Mouse (Mus musculus) stomach, embryonic 15.5 days (tissue): ENCODE measurements at regions not wholly inside any gene's neighbourhood (a gene's known extent, or its start where the extent isn't known, plus 50 kb on each side); places are given as distances from the start of the nearest gene placed in this dataset.
"Not testable (repeated sequence)": the region's sequence is repeated elsewhere in the genome, so short reads cannot be mapped to it uniquely, and the experiment has no call there.

Source experiments
- ATAC-seq: fragments of 200-750 bp; cut with Nextera tagmentation; 2 replicates; pipeline ENCODE4 v1.8.0; 2017; ENCODE audit warnings: low read depth, moderate number of reproducible peaks, moderate TSS enrichment; ENCODE audit not compliant: insufficient read depth, low FRiP score
- H3K27ac ChIP-seq: fragments of 300-500 bp; sonication (generic); 2 replicates; pipeline ENCODE4 v1.5.1; 2015; ENCODE audit warnings: mild to moderate bottlenecking, inconsistent platforms
- H3K27me3 ChIP-seq: fragments of 300-500 bp; sonication (generic); replicated peaks from 2 replicates; pipeline ENCODE4 v1.6.1; 2015; ENCODE audit warnings: inconsistent platforms
- H3K36me3 ChIP-seq: fragments of 300-500 bp; sonication (generic); 2 replicates; pipeline ENCODE4 v1.6.1; 2015; ENCODE audit warnings: inconsistent platforms
- H3K4me1 ChIP-seq: fragments of 300-500 bp; sonication (generic); 2 replicates; pipeline ENCODE4 v1.6.1; 2015; ENCODE audit warnings: inconsistent platforms
- H3K4me2 ChIP-seq: fragments of 300-500 bp; sonication (generic); 2 replicates; pipeline ENCODE4 v1.6.1; 2015; ENCODE audit warnings: mild to moderate bottlenecking, inconsistent platforms
- H3K4me3 ChIP-seq: fragments of 300-500 bp; sonication (generic); replicated peaks from 2 replicates; pipeline ENCODE4 v1.5.1; 2015; ENCODE audit warnings: inconsistent platforms
- H3K9ac ChIP-seq: fragments of 300-500 bp; sonication (generic); 2 replicates; pipeline ENCODE4 v1.6.1; 2015; ENCODE audit warnings: inconsistent platforms
- H3K9me3 ChIP-seq: fragments of 300-500 bp; sonication (generic); 2 replicates; pipeline ENCODE4 v1.6.1; 2016; ENCODE audit warnings: inconsistent platforms
- WGBS: fragments of 180-500 bp; shearing (Covaris S2); methylation state at CpG from one replicate; pipeline ENCODE4 v1.1.7; 2015; 5-methylcytosine and 5-hydroxymethylcytosine counted together

DNA sequence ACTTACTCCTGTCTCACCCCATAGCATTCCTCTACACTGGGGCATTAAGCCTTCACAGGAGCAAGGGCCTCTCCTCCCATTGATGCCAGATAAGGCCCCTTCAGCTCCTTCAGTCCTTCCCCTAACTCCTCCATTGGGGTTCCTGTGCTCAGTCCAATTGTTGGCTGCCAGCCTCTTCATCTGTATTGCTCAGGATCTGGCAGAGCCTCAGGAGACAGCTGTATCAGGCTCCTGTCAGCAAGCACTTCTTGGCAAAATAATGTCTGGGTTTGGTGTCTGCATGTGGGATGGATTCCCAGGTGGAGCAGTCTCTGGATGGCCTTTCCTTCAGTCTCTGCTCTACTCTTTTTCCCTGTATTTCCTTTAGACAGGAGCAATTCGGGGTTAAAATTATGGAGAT lies 278.2 kb upstream of the Ercc4 start:
- ATAC-seq, H3K36me3 ChIP-seq, H3K4me3 ChIP-seq, H3K9ac ChIP-seq, H3K27me3 ChIP-seq, H3K27ac ChIP-seq, H3K9me3 ChIP-seq, H3K4me1 ChIP-seq, H3K4me2 ChIP-seq: not testable (repeated sequence)
- 57% methylated on average over 1 of the region's 1 CpGs for WGBS

DNA sequence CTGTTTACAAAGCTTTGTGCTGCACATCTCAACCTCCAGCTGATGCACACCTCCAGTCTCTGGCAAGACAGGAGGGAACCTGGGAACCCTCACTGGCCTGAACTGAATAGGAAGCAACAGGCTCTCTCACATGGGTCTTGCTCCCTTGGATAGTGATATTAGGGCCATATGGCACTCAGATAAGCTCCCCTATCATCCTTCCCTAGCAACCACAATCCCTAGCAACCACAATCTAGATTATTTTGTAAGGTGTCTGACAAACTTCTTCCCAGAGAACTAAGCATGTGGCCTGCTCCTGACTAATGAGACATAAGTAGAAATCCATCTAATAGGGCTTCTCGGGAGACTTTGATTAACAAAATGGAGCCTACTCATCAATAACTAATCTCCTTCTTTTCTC lies 253.1 kb upstream of the Ercc4 start:
- whole genome bisulfite sequencing, result 73% methylated on average over 1 of the region's 1 CpGs
- no peak overlapping the region for H3K4me2 ChIP-seq
- no peak for ATAC-seq

DNA sequence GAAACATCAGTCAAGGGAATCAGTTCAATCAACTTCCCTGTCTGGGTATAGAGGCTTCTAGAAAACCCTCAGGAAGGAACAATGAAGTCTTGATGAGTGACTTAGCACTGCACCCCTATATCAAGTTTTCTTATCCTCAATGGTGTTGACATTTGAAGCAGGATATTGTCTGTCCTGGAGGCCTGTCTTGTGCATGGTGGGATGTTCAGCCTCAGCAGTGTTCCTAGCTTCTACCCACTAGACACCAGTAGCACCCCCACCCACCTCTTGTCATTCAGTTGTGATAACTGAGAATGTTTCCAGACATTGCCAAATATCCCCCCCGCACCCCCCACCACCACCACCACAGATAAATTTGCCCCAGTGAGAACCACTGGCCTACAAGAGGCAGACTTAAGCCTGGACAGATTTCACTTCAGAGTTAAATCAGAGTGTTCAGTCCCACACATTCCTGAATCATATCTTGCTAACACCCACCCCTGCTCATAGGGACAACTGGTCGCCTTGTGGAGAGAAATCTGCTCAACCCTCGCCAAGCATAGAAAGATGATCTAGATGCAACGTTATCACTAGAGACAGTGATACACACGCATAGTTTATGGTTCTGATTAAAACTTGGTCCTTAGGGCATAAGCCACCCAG lies 249.6 kb upstream of the Ercc4 start:
- ATAC-seq, result no peak
- Histone ChIP-seq H3K27ac (no peak overlapping the region), H3K9me3 (no peaks in the 10 kb centered on the region), H3K27me3 (no peaks in the 10 kb centered on the region), H3K4me3 (no peak overlapping the region), H3K4me2 (no peak overlapping the region), H3K36me3 (no peaks in the 10 kb centered on the region), H3K4me1 (no peaks in the 10 kb centered on the region), H3K9ac (no peak overlapping the region)
- WGBS, result 83% methylated on average over 5 of the region's 5 CpGs

More for the DNA sequence above, 253.1 kb upstream of the Ercc4 start:
- no peaks in the 10 kb centered on the region for H3K9me3 ChIP-seq
- no peak overlapping the region for H3K4me3 ChIP-seq
- no peaks in the 10 kb centered on the region for H3K4me1 ChIP-seq
- H3K9ac ChIP-seq, result no peak overlapping the region
- no peaks in the 10 kb centered on the region for H3K36me3 ChIP-seq
- no peaks in the 10 kb centered on the region for H3K27me3 ChIP-seq
- H3K27ac ChIP-seq, result no peak overlapping the region

DNA sequence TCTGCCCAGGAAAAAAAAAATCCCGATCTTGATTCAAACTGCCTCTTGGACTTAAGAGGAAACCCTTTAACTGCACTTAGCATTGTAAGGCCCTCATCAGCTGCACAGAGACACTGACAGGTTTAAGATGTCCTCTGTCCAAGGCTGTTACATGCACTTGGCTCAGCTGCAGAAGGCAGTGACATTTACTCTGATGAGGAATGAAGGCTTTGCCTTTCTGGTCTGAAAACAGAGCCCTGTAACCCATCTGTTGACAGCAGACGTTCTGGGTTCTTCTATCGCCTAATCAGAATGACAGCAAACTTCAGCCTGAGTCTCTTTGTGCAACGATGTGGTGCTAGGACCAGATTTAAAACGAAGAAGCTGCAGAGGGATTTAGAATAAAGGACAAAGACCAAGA lies 246.9 kb upstream of the Ercc4 start:
- Histone ChIP-seq H3K27me3 (no peaks in the 10 kb centered on the region), H3K4me3 (no peak overlapping the region), H3K27ac (no peak overlapping the region), H3K9ac (no peak overlapping the region), H3K36me3 (no peaks in the 10 kb centered on the region), H3K4me2 (no peak overlapping the region), H3K9me3 (no peaks in the 10 kb centered on the region), H3K4me1 (no peaks in the 10 kb centered on the region)
- WGBS, result 71% methylated on average over 5 of the region's 5 CpGs
- no peak for ATAC-seq

DNA sequence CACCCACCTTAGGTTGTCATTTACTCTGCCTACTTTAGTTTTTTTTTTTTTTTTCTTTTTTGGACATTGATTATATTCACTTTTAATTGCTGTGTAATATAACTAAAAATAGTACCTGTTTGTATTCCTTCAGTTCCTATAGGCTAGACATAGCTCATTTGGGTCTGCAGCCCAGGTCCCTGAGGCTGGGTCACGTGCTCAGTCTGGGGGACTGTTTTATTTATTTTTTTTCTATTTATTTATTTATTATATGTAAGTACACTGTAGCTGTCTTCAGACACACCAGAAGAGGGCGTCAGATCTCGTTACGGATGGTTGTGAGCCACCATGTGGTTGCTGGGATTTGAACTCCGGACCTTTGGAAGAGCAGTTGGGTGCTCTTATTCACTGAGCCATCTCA lies 231.2 kb upstream of the Ercc4 start:
- not testable (repeated sequence) for H3K4me1 ChIP-seq, H3K36me3 ChIP-seq, H3K4me2 ChIP-seq, H3K9ac ChIP-seq, ATAC-seq, H3K27me3 ChIP-seq, H3K9me3 ChIP-seq, H3K4me3 ChIP-seq, H3K27ac ChIP-seq
- WGBS, result 86% methylated on average over 5 of the region's 5 CpGs

DNA sequence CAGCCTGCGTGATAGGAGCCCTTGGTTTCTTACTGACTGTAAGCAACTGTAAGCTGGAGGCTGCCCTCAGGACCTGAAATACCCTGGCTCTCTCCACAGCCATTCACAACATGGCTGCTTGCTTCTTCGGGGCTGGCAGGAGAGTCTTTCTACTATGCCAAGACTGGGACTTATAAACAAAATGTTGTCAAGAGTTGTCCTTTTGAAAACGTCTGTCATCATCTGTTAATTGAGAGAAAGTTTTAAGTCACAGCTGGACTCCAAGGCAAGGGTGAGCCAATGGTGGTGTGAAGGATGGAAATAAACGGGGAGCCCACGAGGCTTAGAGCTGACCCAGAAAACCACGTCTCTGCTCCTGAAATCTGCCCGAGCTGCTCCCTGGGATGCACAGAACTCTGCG lies 229.5 kb upstream of the Ercc4 start:
- 71% methylated on average over 8 of the region's 8 CpGs for WGBS
- no peak overlapping the region for H3K27ac ChIP-seq
- H3K9me3 ChIP-seq, result no peaks in the 10 kb centered on the region
- H3K4me2 ChIP-seq, result no peak overlapping the region
- no peak for ATAC-seq
- no peaks in the 10 kb centered on the region for H3K36me3 ChIP-seq
- no peak overlapping the region for H3K4me3 ChIP-seq
- no peaks in the 10 kb centered on the region for H3K27me3 ChIP-seq
- H3K9ac ChIP-seq, result no peak overlapping the region
- H3K4me1 ChIP-seq, result no peaks in the 10 kb centered on the region

DNA sequence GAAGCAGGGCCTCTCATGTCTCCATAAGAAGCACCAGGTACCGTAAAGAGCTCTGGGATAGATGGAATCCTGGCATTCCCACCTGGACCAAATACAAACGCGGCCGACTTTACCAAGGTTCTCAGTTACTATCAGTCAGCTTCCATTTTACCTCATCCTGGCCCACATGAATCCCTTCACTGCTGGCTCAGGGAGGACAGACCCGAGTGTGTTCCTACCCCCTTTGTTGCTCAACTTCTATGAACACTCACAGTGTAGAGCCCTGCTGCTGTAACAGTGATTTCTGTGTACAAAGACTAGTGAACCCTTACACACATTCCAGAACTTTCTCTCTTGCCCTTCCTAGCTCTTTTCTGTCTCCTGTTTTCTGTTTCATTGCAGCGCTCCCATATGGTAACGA lies 229.0 kb upstream of the Ercc4 start:
- Histone ChIP-seq H3K4me2 (no peak overlapping the region), H3K9ac (no peak overlapping the region), H3K4me3 (no peak overlapping the region), H3K36me3 (no peaks in the 10 kb centered on the region), H3K9me3 (no peaks in the 10 kb centered on the region), H3K4me1 (no peaks in the 10 kb centered on the region), H3K27ac (no peak overlapping the region), H3K27me3 (no peaks in the 10 kb centered on the region)
- ATAC-seq, result no peak
- WGBS, result 90% methylated on average over 7 of the region's 7 CpGs

DNA sequence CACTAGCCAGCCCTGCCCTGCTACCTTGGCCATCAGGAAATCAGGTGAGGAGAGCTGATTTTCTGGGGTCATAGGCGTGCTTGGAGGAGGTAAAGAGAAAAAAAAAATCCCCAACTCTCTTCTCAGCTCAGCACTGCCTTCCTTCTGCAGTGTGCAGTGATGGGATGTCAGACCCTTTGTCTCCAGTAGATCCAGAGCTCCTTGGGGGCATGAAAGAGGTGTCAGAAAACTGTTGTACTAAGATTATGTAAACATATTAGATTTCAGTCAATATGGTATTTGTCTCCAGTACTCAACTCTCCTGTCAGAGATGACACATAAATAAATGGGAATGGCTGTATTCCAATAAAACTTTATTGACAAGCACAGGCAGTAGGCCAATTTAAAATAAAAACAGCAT lies 226.8 kb upstream of the Ercc4 start:
- Histone ChIP-seq H3K4me3 (no peak overlapping the region), H3K9me3 (no peaks in the 10 kb centered on the region), H3K27me3 (no peaks in the 10 kb centered on the region), H3K9ac (no peak overlapping the region), H3K36me3 (no peaks in the 10 kb centered on the region), H3K27ac (no peak overlapping the region), H3K4me1 (no peaks in the 10 kb centered on the region), H3K4me2 (no peak overlapping the region)
- no peak for ATAC-seq
- 62% methylated on average over 1 of the region's 1 CpGs for WGBS

DNA sequence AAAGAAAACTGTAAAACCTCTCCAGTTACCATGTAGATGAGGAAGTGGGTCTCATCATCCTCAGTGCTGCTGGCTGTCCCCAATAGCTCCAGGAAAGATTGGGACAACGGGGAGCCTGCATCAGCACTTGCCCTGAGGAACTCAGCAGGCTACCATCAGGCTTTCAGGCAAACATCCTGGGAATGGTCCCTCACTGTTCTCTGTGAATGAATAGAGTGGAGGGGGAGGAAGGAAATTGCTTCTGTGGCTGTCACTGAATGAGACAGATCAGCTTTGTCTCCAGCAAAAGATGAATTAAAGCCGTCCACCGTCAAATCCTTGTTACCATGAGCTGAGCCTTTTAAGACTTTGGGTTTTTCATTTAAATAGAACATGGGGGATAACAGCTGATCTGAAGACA lies 224.9 kb upstream of the Ercc4 start:
- no peak overlapping the region for H3K4me3 ChIP-seq
- no peak for ATAC-seq
- 13% methylated on average over 3 of the region's 3 CpGs for WGBS

DNA sequence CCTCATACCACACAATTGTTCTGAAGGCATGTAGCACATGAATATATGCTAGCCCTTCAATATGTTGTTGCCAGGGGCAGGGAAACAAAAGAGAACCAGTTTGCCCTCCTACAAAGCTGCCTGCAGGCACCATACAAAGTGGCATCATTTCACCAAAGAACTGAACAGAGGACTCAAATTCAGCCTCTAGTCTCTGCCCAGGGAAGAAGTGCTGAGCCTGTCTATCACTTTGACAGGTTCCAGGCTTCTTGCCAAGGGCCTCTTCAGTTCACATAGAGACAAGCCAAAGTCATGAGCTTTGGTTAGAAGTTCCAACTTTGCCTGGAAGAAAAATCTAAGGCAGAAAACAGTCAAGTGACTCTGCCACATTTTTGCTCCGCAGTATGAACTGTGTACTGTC lies 223.4 kb upstream of the Ercc4 start:
- H3K36me3 ChIP-seq, result no peaks in the 10 kb centered on the region
- WGBS, result 71% methylated on average over 1 of the region's 1 CpGs

More for the DNA sequence above, 224.9 kb upstream of the Ercc4 start:
- Histone ChIP-seq H3K27ac (no peak overlapping the region), H3K27me3 (no peaks in the 10 kb centered on the region), H3K36me3 (no peaks in the 10 kb centered on the region), H3K9ac (no peak overlapping the region), H3K9me3 (no peaks in the 10 kb centered on the region), H3K4me1 (no peaks in the 10 kb centered on the region), H3K4me2 (no peak overlapping the region)

DNA sequence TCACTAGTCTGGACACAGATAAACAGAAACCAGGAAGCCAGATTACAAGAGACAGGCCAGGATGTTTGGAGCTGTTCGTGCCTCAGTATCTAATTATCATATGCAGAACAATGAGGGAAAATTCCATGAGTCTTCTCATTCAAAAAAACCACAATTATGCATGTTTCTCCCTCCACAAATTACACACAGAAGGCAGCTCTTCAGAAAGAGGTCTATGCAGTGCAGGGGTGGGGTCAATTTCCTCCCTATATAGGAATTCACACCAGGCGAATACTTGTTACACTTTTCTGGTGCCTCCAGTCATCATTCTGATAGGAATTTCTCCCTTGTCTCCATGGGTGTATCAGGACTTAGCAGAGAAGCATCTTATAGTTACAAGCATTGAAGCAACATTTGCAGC lies 222.1 kb upstream of the Ercc4 start:
- WGBS, result 63% methylated on average over 2 of the region's 2 CpGs
- H3K4me2 ChIP-seq, result no peak overlapping the region
- no peaks in the 10 kb centered on the region for H3K27me3 ChIP-seq
- no peaks in the 10 kb centered on the region for H3K9me3 ChIP-seq
- H3K9ac ChIP-seq, result no peak overlapping the region
- no peak overlapping the region for H3K27ac ChIP-seq
- no peak overlapping the region for H3K4me3 ChIP-seq
- no peak for ATAC-seq
- H3K4me1 ChIP-seq, result no peaks in the 10 kb centered on the region
- no peaks in the 10 kb centered on the region for H3K36me3 ChIP-seq

More for the DNA sequence above, 223.4 kb upstream of the Ercc4 start:
- H3K4me2 ChIP-seq, result no peak overlapping the region
- H3K9ac ChIP-seq, result no peak overlapping the region
- no peak overlapping the region for H3K4me3 ChIP-seq
- ATAC-seq, result no peak
- no peaks in the 10 kb centered on the region for H3K9me3 ChIP-seq
- H3K4me1 ChIP-seq, result no peaks in the 10 kb centered on the region
- H3K27ac ChIP-seq, result no peak overlapping the region
- no peaks in the 10 kb centered on the region for H3K27me3 ChIP-seq

DNA sequence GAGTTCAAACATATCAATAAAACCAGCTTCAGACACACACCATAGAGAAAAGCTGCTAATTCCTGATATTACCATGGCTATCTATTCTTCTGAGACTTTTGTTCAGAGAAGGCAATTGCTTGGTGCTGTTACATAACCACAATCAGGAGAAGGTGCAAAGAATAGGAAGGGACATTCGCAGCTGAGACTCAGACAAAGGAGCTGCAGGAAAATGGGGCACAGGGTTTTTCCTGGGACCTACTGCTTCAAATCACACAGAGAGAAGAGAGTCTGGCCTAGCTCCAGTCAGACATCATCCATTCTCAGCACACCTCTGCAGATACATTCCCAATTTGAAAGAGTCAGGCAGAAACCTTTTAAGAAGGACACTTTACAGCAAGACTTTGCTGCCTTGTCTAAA lies 219.4 kb upstream of the Ercc4 start:
- no peak overlapping the region for H3K9ac ChIP-seq
- no peaks in the 10 kb centered on the region for H3K36me3 ChIP-seq
- H3K4me1 ChIP-seq, result no peaks in the 10 kb centered on the region
- H3K9me3 ChIP-seq, result no peaks in the 10 kb centered on the region
- H3K27ac ChIP-seq, result no peak overlapping the region
- 86% methylated on average over 1 of the region's 1 CpGs for WGBS
- H3K4me3 ChIP-seq, result no peak overlapping the region
- no peak overlapping the region for H3K4me2 ChIP-seq
- ATAC-seq, result no peak
- H3K27me3 ChIP-seq, result no peaks in the 10 kb centered on the region

DNA sequence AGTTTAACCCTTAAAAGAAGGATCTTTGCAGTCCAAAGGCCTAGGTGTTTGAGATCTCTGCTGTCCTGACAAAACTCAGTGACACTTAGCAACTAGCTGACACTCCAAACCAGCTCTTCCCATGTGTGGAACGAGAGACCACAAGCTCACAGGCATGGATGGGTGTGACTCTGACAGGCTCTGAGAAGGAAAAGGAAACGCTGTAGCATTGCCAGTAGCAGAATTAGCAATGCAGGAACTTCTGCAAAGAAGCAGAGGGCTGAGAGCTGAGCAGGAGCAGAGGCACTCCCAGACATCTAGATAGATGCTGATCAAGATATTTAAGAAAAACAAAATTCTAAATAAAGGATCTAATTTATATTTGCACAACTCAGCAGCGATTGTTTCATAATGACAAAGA lies 218.9 kb upstream of the Ercc4 start:
- Histone ChIP-seq H3K9ac (no peak overlapping the region), H3K4me2 (no peak overlapping the region), H3K27ac (no peak overlapping the region), H3K36me3 (no peaks in the 10 kb centered on the region), H3K27me3 (no peaks in the 10 kb centered on the region), H3K4me3 (no peak overlapping the region), H3K4me1 (no peaks in the 10 kb centered on the region), H3K9me3 (no peaks in the 10 kb centered on the region)
- ATAC-seq, result no peak
- 69% methylated on average over 3 of the region's 3 CpGs for WGBS
